Mouse (Mus musculus) urinary bladder, postnatal 36 days (tissue): ENCODE measurements at regions not wholly inside any gene's neighbourhood (a gene's known extent, or its start where the extent isn't known, plus 50 kb on each side); places are given as distances from the start of the nearest gene placed in this dataset.
"Not testable (repeated sequence)": the region's sequence is repeated elsewhere in the genome, so short reads cannot be mapped to it uniquely, and the experiment has no call there.

Experiments used
- DNase-seq, 2 experiments: peaks; one replicate each; pipeline ENCODE4 v3.0.0; 2022; ENCODE audit warnings: low spot score in 2 of 2, mixed read lengths in 1 of 2

- DNase-seq: no peak
Observed at GRCm38 (mm10) chr13:5603905-5604596, 257.2 kb upstream of the Klf6 start.

DNA sequence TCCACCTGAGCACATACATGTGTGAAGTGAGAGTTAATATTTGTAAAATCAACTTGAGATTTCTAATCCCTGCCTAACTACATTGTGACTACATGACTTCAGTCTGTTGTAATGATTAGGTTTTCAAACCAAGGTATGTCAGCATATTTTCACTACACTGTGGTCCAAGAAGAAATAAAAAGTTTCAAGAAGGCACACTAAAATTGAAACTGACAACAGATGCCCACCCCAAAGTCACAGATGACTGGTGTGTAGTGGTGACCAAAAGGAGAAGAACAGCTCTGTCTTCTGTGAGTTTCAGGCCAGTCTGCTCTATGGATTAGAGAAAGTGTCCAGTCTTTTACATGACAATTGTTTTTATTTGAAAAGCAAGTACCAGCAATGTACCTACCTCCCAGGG, 255.9 kb upstream of the Klf6 start:
- no peak for DNase-seq

GRCm38 (mm10) chr13:5607462-5607861, 253.8 kb upstream of the Klf6 start:
- no peak for DNase-seq

DNA sequence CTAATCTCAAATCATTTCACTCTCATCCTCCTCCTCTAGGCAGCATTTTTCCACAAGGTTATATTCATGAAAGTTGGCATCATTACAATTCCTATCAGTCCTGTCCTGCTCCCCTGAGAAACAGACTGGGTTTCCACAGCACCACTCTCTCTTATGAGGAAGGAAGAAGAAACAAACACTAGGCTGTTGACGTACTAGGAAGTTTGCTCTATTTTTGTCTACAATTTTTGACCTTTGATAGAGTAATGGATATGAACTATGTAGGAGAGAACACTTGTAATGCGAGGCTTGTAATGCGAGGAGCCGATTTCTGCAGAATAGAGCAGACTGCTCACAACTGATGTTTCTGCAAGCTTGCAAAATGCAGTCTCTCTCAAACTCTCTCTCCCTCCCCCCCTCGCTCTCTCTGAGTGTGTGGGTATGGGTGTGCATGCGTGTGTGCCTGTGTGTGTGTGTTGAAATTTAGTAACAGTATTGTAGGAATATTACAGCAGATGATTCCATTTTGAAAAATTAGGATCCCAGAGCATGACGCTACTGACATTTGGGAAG, 247.0 kb upstream of the Klf6 start:
- DNase-seq: no peak

GRCm38 (mm10) chr13:5614833-5615232, 246.4 kb upstream of the Klf6 start:
- no peak for DNase-seq

GRCm38 (mm10) chr13:5615327-5615726, 246.0 kb upstream of the Klf6 start:
- no peak for DNase-seq

- no peak for DNase-seq
Observed at GRCm38 (mm10) chr13:5628124-5628523, 233.2 kb upstream of the Klf6 start.

- DNase-seq: no peak
Observed at GRCm38 (mm10) chr13:5634960-5635359, 226.3 kb upstream of the Klf6 start.

DNA sequence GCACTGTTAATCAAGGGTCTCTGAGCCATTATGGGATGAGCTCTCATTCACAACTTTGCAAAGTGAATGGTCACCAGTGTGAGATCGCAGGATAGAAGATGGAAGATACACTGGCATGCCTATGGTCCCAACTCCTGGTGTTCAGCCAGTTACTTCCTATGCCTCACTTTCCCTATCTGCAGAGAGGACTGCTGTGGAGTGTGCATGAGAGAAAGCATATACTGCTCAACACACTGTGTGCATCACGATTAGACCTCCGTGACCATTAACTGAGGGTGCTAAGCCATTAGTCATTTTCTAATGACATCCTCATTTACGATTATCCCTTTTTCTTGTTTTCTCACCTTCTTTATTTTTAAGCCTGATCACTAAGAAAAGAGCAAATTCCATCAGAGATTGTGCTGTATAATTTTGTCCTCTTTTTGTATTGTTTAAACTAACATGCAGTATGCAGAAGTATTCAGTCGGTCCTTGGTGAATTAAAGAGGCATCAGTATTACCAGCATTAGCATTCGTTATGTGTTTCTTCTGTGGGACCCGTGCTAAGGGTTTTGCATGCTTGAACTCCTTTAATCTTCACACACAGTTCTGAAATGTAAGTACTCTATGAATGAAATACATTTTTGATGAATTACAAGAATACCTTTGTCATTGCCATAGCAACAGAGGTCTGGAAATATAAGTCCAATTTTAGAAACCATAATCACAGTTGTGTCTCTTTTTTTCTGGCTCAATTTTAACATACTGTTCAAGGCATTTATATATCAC, 219.4 kb upstream of the Klf6 start:
- no peak for DNase-seq

- DNase-seq: no peak
Observed at GRCm38 (mm10) chr13:5648276-5648675, 213.0 kb upstream of the Klf6 start.

GRCm38 (mm10) chr13:5657556-5657955, 203.7 kb upstream of the Klf6 start:
- DNase-seq: no peak

DNA sequence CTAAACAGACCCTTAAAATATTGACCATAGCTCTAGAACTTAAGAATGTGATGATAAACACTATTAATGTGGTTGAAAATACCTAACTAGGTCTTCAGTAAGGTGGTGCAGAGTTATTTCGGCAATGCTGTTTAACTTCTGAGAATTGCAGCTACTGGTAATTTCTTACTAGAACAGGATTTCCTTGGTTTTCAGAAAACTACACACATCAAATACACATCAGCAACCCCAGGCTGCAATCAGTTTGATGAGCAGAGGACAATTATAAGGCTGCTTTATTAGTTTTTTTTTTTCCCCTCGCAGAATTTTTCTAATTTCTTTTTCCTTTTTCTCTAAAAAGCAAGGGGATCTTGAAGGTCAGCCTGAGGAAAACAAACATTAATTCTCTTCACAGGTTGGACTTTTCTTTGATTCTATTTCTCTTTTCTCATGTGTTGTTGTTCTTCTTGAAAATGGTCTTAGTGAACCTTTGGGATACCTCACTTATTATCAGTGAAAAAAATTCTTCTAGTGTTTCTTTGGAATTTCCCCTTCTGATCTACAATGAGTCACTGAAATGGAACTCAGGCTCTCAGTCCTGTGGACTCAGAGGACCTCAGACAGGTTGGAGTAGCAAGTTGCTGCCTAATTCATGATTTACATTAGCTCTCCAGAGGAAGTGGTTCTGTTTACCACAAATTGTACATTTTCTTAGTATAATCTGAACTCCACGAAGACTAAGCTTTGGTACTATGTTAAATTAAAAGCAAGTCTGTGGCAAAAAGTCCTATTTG, 194.9 kb upstream of the Klf6 start:
- no peak for DNase-seq

GRCm38 (mm10) chr13:5675668-5676067, 185.6 kb upstream of the Klf6 start:
- no peak for DNase-seq

GRCm38 (mm10) chr13:5690124-5690523, 171.2 kb upstream of the Klf6 start:
- DNase-seq: no peak

DNA sequence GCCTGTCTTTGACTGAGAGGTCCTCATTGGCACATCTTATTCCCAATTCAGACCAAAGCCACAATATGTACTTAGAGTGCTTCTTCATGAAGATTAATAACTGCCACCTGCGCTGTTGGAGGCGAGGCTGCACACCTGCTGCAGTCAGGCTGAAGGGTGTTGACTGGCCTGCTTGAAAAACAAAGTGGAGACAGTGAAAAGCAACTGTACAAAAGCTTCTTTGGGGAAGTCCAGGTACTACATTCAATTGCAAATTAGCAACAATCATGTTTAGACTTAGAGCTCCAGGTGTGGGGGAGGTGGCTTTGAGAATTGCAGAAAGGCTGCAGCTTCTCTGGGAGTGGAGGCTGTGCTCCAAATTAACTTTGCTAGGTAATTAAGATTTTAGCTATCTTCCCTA, 170.6 kb upstream of the Klf6 start:
- not testable (repeated sequence) for DNase-seq

- DNase-seq: no peak
Observed at GRCm38 (mm10) chr13:5694626-5695025, 166.7 kb upstream of the Klf6 start.

GRCm38 (mm10) chr13:5695581-5695980, 165.7 kb upstream of the Klf6 start:
- not testable (repeated sequence) for DNase-seq

- DNase-seq: no peak
Observed at GRCm38 (mm10) chr13:5696377-5696776, 164.9 kb upstream of the Klf6 start.

DNA sequence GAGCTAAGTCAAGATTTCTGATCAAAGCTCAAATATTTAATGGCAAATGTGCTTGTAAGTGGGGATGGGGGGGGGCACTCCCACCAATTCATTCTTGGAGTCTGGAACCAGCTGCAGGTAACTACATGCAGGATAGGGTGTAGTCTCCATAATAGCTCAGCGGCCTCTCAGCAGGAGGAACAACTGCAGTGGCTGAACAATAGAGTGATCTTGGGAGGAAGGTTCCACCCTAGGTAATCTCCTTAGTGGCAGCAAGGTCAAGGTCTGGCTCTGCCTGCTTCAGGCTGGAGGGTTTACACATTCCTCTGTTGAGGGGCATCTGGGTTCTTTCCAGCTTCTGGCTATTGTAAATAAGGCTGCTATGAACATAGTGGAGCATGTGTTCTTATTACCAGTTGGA, 164.0 kb upstream of the Klf6 start:
- DNase-seq: not testable (repeated sequence)

DNA sequence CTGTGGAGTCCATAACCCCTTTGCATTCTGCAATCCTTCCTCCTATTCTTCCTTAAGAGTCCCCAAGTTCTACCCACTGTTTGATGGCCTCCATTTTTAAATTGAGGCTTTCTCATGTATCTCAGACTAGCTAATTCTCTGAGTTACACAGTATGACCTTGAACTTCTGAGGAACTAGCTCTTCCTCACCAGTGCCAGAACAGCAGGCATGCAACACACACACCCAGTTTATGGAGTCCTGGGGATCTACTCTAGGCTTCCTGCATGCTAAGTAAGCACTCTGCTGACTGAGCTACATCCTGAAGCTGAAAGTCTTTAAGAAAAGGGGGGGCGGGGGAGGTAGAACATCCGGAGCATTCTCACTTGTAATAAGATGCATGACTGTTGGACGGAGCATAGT, 159.2 kb upstream of the Klf6 start:
- DNase-seq: no peak

DNA sequence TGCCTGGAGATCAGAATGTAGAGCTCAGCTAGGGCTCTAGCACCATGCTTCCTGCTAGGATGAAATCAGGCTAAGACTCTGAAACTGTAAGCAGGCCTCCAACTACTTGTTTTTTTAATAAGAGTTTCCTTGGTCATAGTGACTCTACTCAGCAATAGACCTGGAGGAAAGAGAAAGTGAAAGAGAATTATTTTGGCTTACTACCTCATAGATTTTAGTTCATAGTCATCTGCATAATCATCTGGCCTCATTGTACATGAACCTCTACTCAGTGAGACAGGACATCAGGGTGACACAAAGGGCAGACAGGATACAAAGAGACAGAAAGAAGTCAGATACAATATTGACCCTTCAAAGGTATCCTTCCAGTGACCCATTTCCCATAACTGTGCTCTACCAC, 156.3 kb upstream of the Klf6 start:
- DNase-seq: no peak

- DNase-seq: no peak
Observed at GRCm38 (mm10) chr13:5711646-5712045, 149.6 kb upstream of the Klf6 start.
